Mouse (Mus musculus) C2C12 (cell line): ENCODE data around the gene Nav2.

Source experiments
- CTCF ChIP-seq: IDR thresholded peaks from one replicate; pipeline ENCODE4 v1.5.1; 2011; ENCODE audit not compliant: control insufficient read depth, insufficient read depth, insufficient read length
- MYOD1 ChIP-seq: IDR thresholded peaks from one replicate; pipeline ENCODE4 v1.6.1; 2011; ENCODE audit warnings: low read depth; ENCODE audit not compliant: control insufficient read depth, insufficient read length
- MYOG ChIP-seq: IDR thresholded peaks from one replicate; pipeline ENCODE4 v1.6.1; 2011; ENCODE audit not compliant: control insufficient read depth, insufficient read length; ENCODE audit errors: extremely low read depth
- USF1 ChIP-seq: IDR thresholded peaks from one replicate; pipeline ENCODE4 v1.6.1; 2011; ENCODE audit warnings: low read depth, mild to moderate bottlenecking, control low read depth, moderate library complexity

DNA sequence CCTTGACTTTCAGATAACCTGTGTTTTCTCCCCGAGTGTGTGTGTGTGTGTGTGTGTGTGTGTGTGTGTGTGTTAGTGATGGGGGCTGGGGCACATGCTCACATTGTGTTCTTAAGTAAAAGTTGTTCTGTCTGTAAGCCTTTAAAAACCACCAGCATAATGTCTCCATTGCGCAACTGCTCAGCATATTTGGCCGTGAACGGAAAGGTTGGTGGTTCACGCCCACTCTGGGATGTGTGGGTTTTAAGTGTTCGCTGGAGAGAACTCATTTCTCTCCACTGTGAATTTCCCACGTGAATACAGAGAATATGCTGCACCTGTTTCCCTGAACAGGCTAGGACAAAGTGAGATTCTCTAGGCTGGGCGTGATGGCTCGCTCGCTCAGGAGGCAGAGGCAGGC is 542.7 kb downstream of the Nav2 start:
- TF ChIP-seq CTCF (no peak), USF1 (no peak), MYOD1 (no peak), MYOG (no peak)
